Mouse (Mus musculus): ENCODE measurements around the gene Il31. TPM values are rescaled to one million over a fixed set of nuclear protein-coding genes. Genes with fewer than 3 reads are reported as not detected.
A peak's percentile ranks its signal among the peaks of the same experiment; 100 is the strongest.

The Il31 gene
- polyA plus RNA-seq, 1 experiment from 2014 or later = not detected

DNA sequence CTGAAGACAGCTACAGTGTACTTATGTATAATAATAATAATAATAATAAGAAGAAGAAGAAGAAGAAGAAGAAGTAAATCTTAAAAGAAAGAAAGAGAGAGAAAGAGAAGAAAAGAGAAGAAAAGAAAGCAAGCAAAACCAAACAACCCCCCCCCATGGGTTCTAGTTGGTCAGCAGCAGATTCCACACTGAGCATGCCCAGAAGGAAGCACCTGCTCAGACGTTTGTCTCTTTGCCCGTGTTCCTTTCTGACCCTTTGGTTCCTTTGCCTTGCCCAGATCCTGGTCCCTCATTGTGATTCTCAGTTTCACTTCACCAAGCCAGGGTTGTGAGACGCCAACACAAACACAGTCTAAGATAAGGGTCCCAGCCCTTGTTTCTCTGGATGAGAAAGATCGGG lies 12.7 kb upstream of the Il31 start:
- Histone ChIP-seq H3K36me3 (ENCODE audit: control insufficient read depth, insufficient read depth, low read length) (no peaks in the 10 kb centered on the region), H3K27ac (ENCODE audit: low read depth, low read length) (no peak overlapping the region), H3K4me1 (ENCODE audit: control insufficient read depth, insufficient read depth, low read length) (no peaks in the 10 kb centered on the region), H3K4me2 (replicated peaks; ENCODE audit: low read depth, low read length) (no peak overlapping the region), H3K27me3 (ENCODE audit: control insufficient read depth, insufficient read depth, low read length) (peaks cover 5% of the 10 kb centered on the region; the same call in 1 of the 2 replicates), H3K9ac (ENCODE audit: low read depth, low read length) (no peak overlapping the region), H3K9me3 (ENCODE audit: control insufficient read depth, low read length) (no peaks in the 10 kb centered on the region), H3K4me3 (ENCODE audit: low read length) (no peak overlapping the region)
- WGBS = 85% methylated on average over 4 of the region's 4 CpGs
- no peak for ATAC-seq (ENCODE audit: low FRiP score, low TSS enrichment)

DNA sequence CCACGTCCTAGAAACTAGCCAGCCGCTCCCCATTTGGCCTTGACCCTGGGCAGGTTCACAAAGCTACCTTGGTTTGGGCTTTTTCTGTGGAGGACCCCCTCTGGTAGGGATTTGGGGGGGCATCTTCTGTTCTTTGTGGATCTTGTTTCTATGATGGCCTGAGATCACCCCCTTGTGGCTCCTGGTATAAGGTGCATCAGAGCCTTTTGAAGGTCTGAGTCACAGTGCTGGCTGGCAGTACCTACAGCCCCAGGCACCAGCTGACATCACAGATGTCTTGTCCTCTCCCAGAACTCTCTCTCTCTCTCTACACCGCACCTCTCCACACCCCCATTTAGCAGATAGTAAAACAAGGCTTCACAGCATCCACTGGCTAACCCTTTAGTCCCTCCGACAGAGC lies 10.4 kb upstream of the Il31 start:
- Histone ChIP-seq H3K27ac (ENCODE audit: low read depth, low read length) (no peak overlapping the region), H3K27me3 (ENCODE audit: control insufficient read depth, insufficient read depth, low read length) (peaks cover 3% of the 10 kb centered on the region; the same call in 1 of the 2 replicates), H3K36me3 (ENCODE audit: control insufficient read depth, insufficient read depth, low read length) (no peaks in the 10 kb centered on the region), H3K9me3 (ENCODE audit: control insufficient read depth, low read length) (no peaks in the 10 kb centered on the region), H3K4me2 (replicated peaks; ENCODE audit: low read depth, low read length) (no peak overlapping the region), H3K4me3 (ENCODE audit: low read length) (no peak overlapping the region), H3K9ac (ENCODE audit: low read depth, low read length) (no peak overlapping the region), H3K4me1 (ENCODE audit: control insufficient read depth, insufficient read depth, low read length) (no peaks in the 10 kb centered on the region)
- 49% methylated on average over 4 of the region's 4 CpGs for WGBS
- no peak for ATAC-seq (ENCODE audit: low FRiP score, low TSS enrichment)

DNA sequence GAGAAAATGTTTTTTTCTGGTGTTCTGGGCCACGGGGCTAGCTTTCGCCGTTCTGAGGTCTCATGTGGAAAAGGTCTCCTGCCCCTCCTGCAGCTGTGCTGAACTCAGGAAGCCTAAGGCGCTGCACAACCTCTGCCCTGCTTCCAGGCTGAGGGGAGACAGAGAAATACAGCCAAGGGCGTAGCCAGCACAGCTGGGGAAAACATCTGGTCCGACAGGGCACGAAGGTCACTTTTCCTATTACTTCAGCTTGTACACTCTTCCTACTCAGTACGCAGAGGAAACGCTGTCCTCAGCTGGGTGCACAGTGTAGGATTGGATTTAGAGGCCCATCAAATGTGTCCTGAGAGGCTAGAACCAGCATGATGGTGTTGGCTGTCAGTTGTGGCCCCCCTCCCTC lies 646 bp upstream of the Il31 start:
- H3K4me1 ChIP-seq (ENCODE audit: control insufficient read depth, insufficient read depth, low read length) = 0 out of 2 replicates have a peak, but pooled peaks cover 4% of the 10 kb centered on the region
- H3K27ac ChIP-seq (ENCODE audit: low read depth, low read length) = no peak overlapping the region
- H3K36me3 ChIP-seq (ENCODE audit: control insufficient read depth, insufficient read depth, low read length) = no peaks in the 10 kb centered on the region
- no peak overlapping the region for H3K4me2 ChIP-seq (replicated peaks; ENCODE audit: low read depth, low read length)
- no peak for ATAC-seq (ENCODE audit: low FRiP score, low TSS enrichment)
- H3K27me3 ChIP-seq (ENCODE audit: control insufficient read depth, insufficient read depth, low read length) = no peaks in the 10 kb centered on the region
- H3K9ac ChIP-seq (ENCODE audit: low read depth, low read length) = peak overlapping the region; percentile 18; the same call in 1 of the 2 replicates
- WGBS = 37% methylated on average over 9 of the region's 9 CpGs
- no peak overlapping the region for H3K4me3 ChIP-seq (ENCODE audit: low read length)
- no peaks in the 10 kb centered on the region for H3K9me3 ChIP-seq (ENCODE audit: control insufficient read depth, low read length)

DNA sequence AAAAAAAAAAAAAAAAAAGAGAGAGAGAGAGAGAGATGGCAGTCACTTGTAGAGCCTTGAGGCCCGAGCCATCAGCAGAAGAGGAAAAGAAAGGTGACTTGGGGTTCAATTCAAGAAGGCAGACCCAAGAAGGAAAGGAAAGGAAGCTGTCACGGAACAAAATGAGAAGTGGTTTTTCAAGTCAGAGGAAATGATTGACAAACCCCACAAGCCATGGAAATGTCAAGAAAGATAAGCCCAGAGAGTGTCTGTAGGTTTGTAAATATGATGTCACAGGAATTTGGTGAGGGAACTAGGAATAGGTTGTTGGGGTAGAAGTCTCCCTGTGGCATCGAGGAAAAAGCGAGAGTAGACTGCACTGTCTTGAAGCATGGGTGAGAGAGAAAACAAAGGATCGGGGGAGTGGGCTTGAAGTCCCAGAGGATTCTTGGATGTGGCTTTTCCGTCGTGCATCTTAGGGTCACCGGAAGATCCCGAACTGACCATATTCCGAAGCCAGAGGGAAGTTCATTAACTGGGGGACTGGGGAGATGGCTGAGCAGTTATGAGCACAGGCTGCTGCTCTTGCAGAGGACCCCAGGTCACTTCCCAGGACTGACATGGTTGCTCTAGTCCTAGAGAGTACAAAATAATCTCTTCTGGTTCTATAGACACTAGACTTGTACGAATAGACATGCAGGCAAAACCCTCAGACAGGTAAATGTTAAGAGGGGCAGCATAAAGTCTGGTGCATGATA lies 1.5 kb downstream of the Il31 start:
- no peak for ATAC-seq (ENCODE audit: low FRiP score, low TSS enrichment)
- Histone ChIP-seq H3K27ac (ENCODE audit: low read depth, low read length) (no peak overlapping the region), H3K27me3 (ENCODE audit: control insufficient read depth, insufficient read depth, low read length) (no peaks in the 10 kb centered on the region), H3K9ac (ENCODE audit: low read depth, low read length) (no peak overlapping the region), H3K36me3 (ENCODE audit: control insufficient read depth, insufficient read depth, low read length) (no peaks in the 10 kb centered on the region), H3K4me2 (replicated peaks; ENCODE audit: low read depth, low read length) (no peak overlapping the region), H3K9me3 (ENCODE audit: control insufficient read depth, low read length) (no peaks in the 10 kb centered on the region), H3K4me1 (ENCODE audit: control insufficient read depth, insufficient read depth, low read length) (0 out of 2 replicates have a peak, but pooled peaks cover 4% of the 10 kb centered on the region), H3K4me3 (ENCODE audit: low read length) (no peak overlapping the region)
- WGBS = 83% methylated on average over 11 of the region's 11 CpGs

DNA sequence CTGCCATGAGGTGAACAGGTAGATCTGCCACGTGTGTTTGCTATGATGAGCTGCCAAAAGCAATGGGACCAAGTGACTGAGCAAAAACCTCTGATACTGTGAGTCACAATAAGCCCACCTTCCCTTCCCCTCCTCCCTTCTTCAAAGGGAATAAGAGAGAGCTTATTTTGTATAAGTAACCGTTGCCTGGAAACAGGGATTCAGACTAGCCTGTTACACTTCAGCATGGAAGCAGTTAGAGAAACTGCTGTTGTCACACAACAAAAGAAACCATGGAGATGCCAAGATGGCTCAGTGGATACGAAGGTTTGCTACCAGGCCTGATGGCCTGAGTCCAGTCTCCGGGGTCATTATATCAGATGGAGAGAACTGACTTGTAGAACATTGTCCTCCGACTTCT lies 15.5 kb downstream of the Il31 start:
- Histone ChIP-seq H3K4me3 (ENCODE audit: low read length) (no peak overlapping the region), H3K36me3 (ENCODE audit: control insufficient read depth, insufficient read depth, low read length) (no peaks in the 10 kb centered on the region), H3K4me1 (ENCODE audit: control insufficient read depth, insufficient read depth, low read length) (peaks cover 5% of the 10 kb centered on the region; the same call in 1 of the 2 replicates), H3K27me3 (ENCODE audit: control insufficient read depth, insufficient read depth, low read length) (no peaks in the 10 kb centered on the region), H3K4me2 (replicated peaks; ENCODE audit: low read depth, low read length) (no peak overlapping the region), H3K9ac (ENCODE audit: low read depth, low read length) (no peak overlapping the region), H3K9me3 (ENCODE audit: control insufficient read depth, low read length) (no peaks in the 10 kb centered on the region), H3K27ac (ENCODE audit: low read depth, low read length) (no peak overlapping the region)
- no peak for ATAC-seq (ENCODE audit: low FRiP score, low TSS enrichment)
- WGBS = 88% methylated on average over 5 of the region's 5 CpGs

DNA sequence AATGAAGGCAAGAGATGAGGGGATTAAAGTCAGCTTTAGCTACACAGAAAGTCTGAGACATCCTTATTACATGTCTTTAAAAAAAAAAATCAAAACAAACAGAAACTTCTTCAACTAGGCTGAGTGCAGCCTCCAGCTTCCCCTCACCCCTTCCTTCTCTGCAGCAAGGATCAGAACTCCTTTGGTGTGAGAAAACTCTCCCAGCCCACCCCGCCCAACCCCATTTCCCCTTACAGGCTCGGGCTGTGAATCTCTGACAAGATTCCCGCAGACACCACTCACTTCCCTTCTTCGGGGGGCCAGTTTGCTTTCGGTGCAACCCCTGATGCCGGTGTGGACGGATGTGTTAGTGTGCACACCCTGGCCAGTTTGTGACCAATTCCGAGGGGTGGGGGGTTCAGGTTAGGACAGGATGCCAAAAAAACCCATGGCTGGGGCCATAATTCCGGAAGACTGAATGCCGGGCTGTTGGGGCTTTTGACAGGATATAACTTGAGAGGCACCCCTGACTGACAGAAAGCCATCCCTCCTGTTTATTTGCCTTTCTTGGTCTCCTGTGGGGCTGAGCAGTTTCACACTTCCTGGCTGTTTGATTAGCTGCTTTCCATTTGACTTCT lies 18.4 kb downstream of the Il31 start:
- Histone ChIP-seq H3K9me3 (ENCODE audit: control insufficient read depth, low read length) (no peaks in the 10 kb centered on the region), H3K36me3 (ENCODE audit: control insufficient read depth, insufficient read depth, low read length) (no peaks in the 10 kb centered on the region), H3K27ac (ENCODE audit: low read depth, low read length) (no peak overlapping the region), H3K4me2 (replicated peaks; ENCODE audit: low read depth, low read length) (peak overlapping the region; percentile 33), H3K4me1 (ENCODE audit: control insufficient read depth, insufficient read depth, low read length) (peaks cover 5% of the 10 kb centered on the region; the same call in 1 of the 2 replicates), H3K9ac (ENCODE audit: low read depth, low read length) (no peak overlapping the region), H3K27me3 (ENCODE audit: control insufficient read depth, insufficient read depth, low read length) (no peaks in the 10 kb centered on the region), H3K4me3 (ENCODE audit: low read length) (no peak overlapping the region; the same call in 1 of the 2 replicates)
- ATAC-seq (ENCODE audit: low FRiP score, low TSS enrichment) = no peak
- WGBS = 7% methylated on average over 10 of the region's 10 CpGs

DNA sequence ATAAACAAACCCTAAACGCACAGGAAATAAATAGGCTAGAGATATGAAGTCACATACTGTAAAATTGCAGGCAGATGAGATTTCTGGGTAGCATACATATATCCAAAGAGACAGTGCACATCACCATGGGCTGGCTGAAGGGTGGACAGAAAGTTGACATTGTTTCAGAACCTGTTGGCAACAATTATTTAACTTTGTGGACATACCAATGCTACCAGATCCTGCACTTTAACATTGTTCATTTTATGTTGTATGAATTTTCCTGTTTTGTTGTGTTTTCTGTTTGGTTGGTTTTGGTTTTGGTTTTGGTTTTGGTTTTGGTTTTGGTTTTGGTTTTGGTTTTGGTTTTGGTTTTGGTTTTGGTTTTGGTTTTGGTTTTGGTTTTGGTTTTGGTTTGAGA lies 24.7 kb downstream of the Il31 start:
- Histone ChIP-seq H3K4me3 (ENCODE audit: low read length) (no peak overlapping the region), H3K27me3 (ENCODE audit: control insufficient read depth, insufficient read depth, low read length) (no peaks in the 10 kb centered on the region), H3K27ac (ENCODE audit: low read depth, low read length) (no peak overlapping the region), H3K36me3 (ENCODE audit: control insufficient read depth, insufficient read depth, low read length) (no peaks in the 10 kb centered on the region), H3K4me2 (replicated peaks; ENCODE audit: low read depth, low read length) (no peak overlapping the region), H3K9me3 (ENCODE audit: control insufficient read depth, low read length) (no peaks in the 10 kb centered on the region), H3K4me1 (ENCODE audit: control insufficient read depth, insufficient read depth, low read length) (no peaks in the 10 kb centered on the region), H3K9ac (ENCODE audit: low read depth, low read length) (no peak overlapping the region)
- ATAC-seq (ENCODE audit: low FRiP score, low TSS enrichment) = no peak
- WGBS = 74% methylated on average over 1 of the region's 1 CpGs

DNA sequence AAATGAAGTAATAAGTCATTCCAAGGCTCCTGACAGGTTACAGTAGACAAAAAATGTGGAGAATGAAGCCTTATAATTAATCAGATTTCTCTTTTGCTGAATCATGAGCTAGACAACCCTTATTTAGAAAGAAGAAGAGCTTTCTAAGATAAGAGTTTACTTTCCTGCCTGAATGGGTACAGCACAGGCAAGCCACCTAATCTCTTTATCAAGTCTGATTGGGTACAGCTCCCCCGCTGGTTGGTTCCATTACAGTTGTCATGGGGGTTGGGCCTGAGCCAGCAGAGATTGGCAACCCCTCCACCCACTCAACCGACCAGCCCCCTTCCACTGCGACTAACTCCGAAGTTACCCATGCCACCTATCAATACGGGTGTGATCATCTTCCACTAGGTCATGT lies 27.9 kb downstream of the Il31 start:
- Histone ChIP-seq H3K36me3 (ENCODE audit: control insufficient read depth, insufficient read depth, low read length) (peaks cover 6% of the 10 kb centered on the region; the same call in 1 of the 2 replicates), H3K9me3 (ENCODE audit: control insufficient read depth, low read length) (no peaks in the 10 kb centered on the region), H3K27ac (ENCODE audit: low read depth, low read length) (no peak overlapping the region), H3K27me3 (ENCODE audit: control insufficient read depth, insufficient read depth, low read length) (no peaks in the 10 kb centered on the region), H3K4me1 (ENCODE audit: control insufficient read depth, insufficient read depth, low read length) (no peaks in the 10 kb centered on the region), H3K4me3 (ENCODE audit: low read length) (no peak overlapping the region), H3K4me2 (replicated peaks; ENCODE audit: low read depth, low read length) (no peak overlapping the region), H3K9ac (ENCODE audit: low read depth, low read length) (no peak overlapping the region)
- no peak for ATAC-seq (ENCODE audit: low FRiP score, low TSS enrichment)
- 65% methylated on average over 5 of the region's 5 CpGs for WGBS

DNA sequence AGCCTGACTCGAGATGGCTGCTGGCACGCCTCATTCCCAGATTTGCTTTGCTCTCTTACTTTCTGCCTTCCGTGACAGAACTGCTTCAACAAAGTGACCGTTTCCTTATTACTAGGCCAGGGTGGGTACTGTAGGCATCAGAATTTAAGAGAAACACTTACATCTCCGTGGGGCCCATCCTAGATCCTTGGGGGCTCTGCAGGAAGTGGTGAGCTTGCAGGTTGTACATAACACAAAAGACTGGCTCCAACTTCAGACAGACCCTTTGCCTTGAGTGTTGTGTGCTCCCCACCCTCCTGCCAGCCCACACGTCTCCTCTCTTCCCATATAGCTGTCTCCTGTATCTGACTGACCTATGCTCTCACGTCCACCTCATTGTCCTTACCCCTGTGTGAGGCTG lies 37.4 kb downstream of the Il31 start:
- ATAC-seq (ENCODE audit: low FRiP score, low TSS enrichment) = no peak
- no peak overlapping the region for H3K4me3 ChIP-seq (ENCODE audit: low read length)

More for the DNA sequence above, 37.4 kb downstream of the Il31 start:
- H3K4me2 ChIP-seq (replicated peaks; ENCODE audit: low read depth, low read length) = no peak overlapping the region
- no peak overlapping the region for H3K9ac ChIP-seq (ENCODE audit: low read depth, low read length)
- H3K27ac ChIP-seq (ENCODE audit: low read depth, low read length) = no peak overlapping the region
- no peaks in the 10 kb centered on the region for H3K27me3 ChIP-seq (ENCODE audit: control insufficient read depth, insufficient read depth, low read length)
- no peaks in the 10 kb centered on the region for H3K4me1 ChIP-seq (ENCODE audit: control insufficient read depth, insufficient read depth, low read length)
- no peaks in the 10 kb centered on the region for H3K9me3 ChIP-seq (ENCODE audit: control insufficient read depth, low read length)
- 88% methylated on average over 7 of the region's 7 CpGs for WGBS
- H3K36me3 ChIP-seq (ENCODE audit: control insufficient read depth, insufficient read depth, low read length) = peaks cover 76% of the 10 kb centered on the region
